Mouse (Mus musculus) intestine, postnatal 0 days (tissue): ENCODE results near the gene Krt24. TPM values are rescaled to one million over a fixed set of nuclear protein-coding genes. Genes with fewer than 3 reads are reported as not detected.

ENCODE experiments used
- ATAC-seq: fragments of 200-750 bp; cut with Nextera tagmentation; 2 replicates; pipeline ENCODE4 v1.8.0; 2017; ENCODE audit warnings: mild to moderate bottlenecking, moderate TSS enrichment, moderate library complexity
- H3K27ac ChIP-seq: fragments of 300-500 bp; sonication (generic); 2 replicates; pipeline ENCODE4 v1.5.1; 2014; ENCODE audit warnings: mild to moderate bottlenecking, low read depth, low read length, moderate library complexity
- H3K27me3 ChIP-seq: fragments of 300-500 bp; sonication (generic); replicated peaks from 2 replicates; pipeline ENCODE4 v1.6.1; 2014; ENCODE audit warnings: low read length, mixed read lengths; ENCODE audit not compliant: control insufficient read depth, insufficient read depth
- H3K36me3 ChIP-seq: fragments of 300-500 bp; sonication (generic); 2 replicates; pipeline ENCODE4 v1.6.1; 2014; ENCODE audit warnings: mild to moderate bottlenecking, moderate library complexity; ENCODE audit not compliant: control insufficient read depth, insufficient read depth
- H3K4me1 ChIP-seq: fragments of 300-500 bp; sonication (generic); replicated peaks from 2 replicates; pipeline ENCODE4 v1.6.1; 2014; ENCODE audit warnings: antibody characterized with exemption, low read length, mixed read lengths; ENCODE audit not compliant: control insufficient read depth, insufficient read depth
- H3K4me2 ChIP-seq: fragments of 300-500 bp; sonication (generic); replicated peaks from 2 replicates; pipeline ENCODE4 v1.6.1; 2014; ENCODE audit warnings: low read depth, mild to moderate bottlenecking, moderate library complexity
- H3K4me3 ChIP-seq: fragments of 300-500 bp; sonication (generic); 2 replicates; pipeline ENCODE4 v1.5.1; 2014; ENCODE audit warnings: low read depth, low read length
- H3K9ac ChIP-seq: fragments of 300-500 bp; sonication (generic); 2 replicates; pipeline ENCODE4 v1.6.1; 2014; ENCODE audit warnings: mild to moderate bottlenecking, low read depth, low read length
- H3K9me3 ChIP-seq: fragments of 300-500 bp; sonication (generic); 2 replicates; pipeline ENCODE4 v1.6.1; 2016; ENCODE audit warnings: mixed run types; ENCODE audit not compliant: control insufficient read depth
- CTCF ChIP-seq: sonication (generic); IDR thresholded peaks from 2 replicates; pipeline ENCODE4 v1.5.1; 2016; ENCODE audit warnings: low read depth, mild to moderate bottlenecking, control low read depth, antibody characterized with exemption, moderate library complexity
- WGBS: fragments of 180-500 bp; shearing (Covaris S2); extraction: QIAGEN DNeasy Blood & Tissue Kit; methylation state at CpG from one replicate; pipeline ENCODE4 v1.1.7; 2014; 5-methylcytosine and 5-hydroxymethylcytosine counted together
- polyA plus RNA-seq: library from polyadenylated mRNA; unstranded; fragments of >200 nt; fragmentation: Nextera tagmentation; extraction: Ambion mirVana; gene quantifications from 2 replicates; pipeline ENCODE4 v1.2.1, GENCODE M21; 2015

Gene Krt24
- 0.08 TPM in 1 of 2 replicates, not detected in the other for polyA plus RNA-seq

DNA sequence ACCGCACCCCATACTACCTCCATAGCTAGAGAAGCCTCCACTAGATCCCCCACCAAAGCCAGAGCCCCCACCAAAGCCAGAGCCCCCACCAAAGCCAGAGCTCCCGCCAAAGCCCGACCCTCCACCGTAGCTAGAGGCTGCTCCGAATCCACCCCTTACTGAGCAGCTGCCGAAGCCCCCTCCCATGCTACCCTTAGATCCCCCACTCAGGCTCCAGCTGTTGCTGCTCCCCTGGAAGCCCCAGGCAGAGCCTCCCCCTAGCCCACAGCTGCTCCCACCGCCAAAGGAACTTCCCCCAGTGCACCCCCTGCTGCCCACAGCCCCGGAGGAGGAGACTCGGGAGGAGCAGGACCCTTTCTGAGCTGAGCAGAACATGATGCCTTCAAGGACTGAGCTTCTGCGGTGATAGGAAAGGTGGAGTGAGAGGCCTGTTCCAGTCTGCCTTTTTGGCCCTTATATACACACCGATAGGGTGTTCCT, at the start of gene Krt24:
Gene Krt24 (minus strand): TSS at position 430 of the 480 bp plus-strand sequence.
- Histone ChIP-seq H3K4me2 (no peak within 1 kb of the TSS), H3K4me1 (no peaks in the 10 kb centered on the region), H3K4me3 (no peak within 1 kb of the TSS), H3K36me3 (no peaks in the 10 kb centered on the region), H3K9ac (no peak within 1 kb of the TSS), H3K9me3 (no peaks in the 10 kb centered on the region), H3K27ac (no peak within 1 kb of the TSS), H3K27me3 (no peaks in the 10 kb centered on the region)
- TF ChIP-seq CTCF, result no peak
- 41% methylated on average over 11 of the region's 11 CpGs for WGBS
- ATAC-seq, result no peak

DNA sequence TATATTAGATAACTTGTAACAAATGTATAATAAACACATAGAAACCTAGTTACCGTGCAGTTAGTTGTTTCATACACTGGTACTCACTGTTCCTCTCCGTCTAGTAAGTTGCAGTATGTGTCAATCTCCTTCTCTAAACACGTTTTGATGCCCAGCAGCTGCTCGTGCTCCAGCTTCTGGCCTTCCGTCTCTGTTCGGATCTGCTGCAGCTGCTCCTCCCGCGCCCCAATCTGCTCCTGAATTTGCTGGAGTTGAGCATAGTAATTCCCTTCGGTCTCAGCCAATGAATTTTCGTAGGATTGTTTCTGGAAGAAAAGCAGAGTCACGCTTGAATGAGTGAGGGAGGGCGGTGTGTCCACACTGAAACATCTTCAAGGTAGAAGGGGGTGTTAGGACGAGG, 48.4 kb upstream of the Krt24 start:
- ATAC-seq, result no peak
- Histone ChIP-seq H3K9me3 (no peaks in the 10 kb centered on the region), H3K9ac (no peak overlapping the region), H3K4me1 (no peaks in the 10 kb centered on the region), H3K4me3 (no peak overlapping the region), H3K36me3 (no peaks in the 10 kb centered on the region), H3K27me3 (no peaks in the 10 kb centered on the region; the same call in 1 of the 2 replicates), H3K4me2 (no peak overlapping the region), H3K27ac (no peak overlapping the region)
- 57% methylated on average over 13 of the region's 13 CpGs for WGBS
- no peak for TF ChIP-seq CTCF

DNA sequence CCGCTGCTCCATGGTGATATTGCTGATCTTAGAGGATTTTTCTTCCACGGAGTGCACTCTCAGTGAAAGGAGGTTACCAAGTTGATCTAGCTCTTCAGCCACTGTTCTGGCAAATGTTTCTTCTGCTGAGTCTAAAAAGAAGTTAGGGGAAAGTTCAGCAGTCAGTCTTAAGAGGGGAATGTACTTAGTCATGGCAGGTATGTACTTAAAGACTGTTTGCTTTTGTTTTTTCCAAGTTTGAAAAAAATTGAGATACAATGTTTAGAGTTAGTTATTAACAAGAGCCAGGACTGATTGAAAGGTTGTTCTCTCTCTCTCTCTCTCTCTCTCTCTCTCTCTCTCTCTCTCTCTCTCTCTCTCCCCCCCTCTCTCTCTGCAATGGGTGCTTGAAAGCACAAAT, 44.6 kb upstream of the Krt24 start:
- H3K27ac ChIP-seq, result no peak overlapping the region
- ATAC-seq, result no peak
- no peak overlapping the region for H3K9ac ChIP-seq
- no peaks in the 10 kb centered on the region for H3K4me1 ChIP-seq
- WGBS, result 51% methylated on average over 2 of the region's 2 CpGs
- no peak for TF ChIP-seq CTCF
- H3K27me3 ChIP-seq, result peaks cover 3% of the 10 kb centered on the region; the same call in 1 of the 2 replicates
- no peak overlapping the region for H3K4me2 ChIP-seq
- H3K9me3 ChIP-seq, result no peaks in the 10 kb centered on the region
- H3K4me3 ChIP-seq, result no peak overlapping the region
- H3K36me3 ChIP-seq, result no peaks in the 10 kb centered on the region

DNA sequence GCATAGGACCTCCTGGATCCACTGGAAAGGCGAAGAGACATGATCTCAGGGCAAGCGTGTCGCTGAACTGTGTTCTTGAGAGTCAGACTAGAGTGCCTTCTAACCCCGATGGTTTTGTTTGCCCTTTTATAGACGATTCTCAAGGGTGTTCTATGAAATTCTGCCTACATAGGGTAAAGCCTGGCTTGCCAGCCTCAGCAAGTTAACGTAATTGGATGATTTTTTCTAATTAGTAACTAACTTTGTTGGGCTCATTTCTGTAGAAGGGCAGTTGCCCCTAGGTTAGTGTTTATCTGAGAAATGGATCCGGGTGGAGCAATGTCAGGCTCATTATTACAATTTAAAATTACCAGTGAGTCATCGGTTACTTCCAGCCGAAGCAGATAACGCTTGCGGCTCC, 37.8 kb upstream of the Krt24 start, which contains the start of gene Krt25:
Gene Krt25 (minus strand): TSS at position 101 of the 400 bp plus-strand sequence.
- no peak for ATAC-seq
- TF ChIP-seq CTCF, result no peak
- no peaks in the 10 kb centered on the region for H3K9me3 ChIP-seq
- H3K4me2 ChIP-seq, result no peak within 1 kb of the TSS
- H3K4me3 ChIP-seq, result no peak within 1 kb of the TSS
- WGBS, result 91% methylated on average over 11 of the region's 11 CpGs
- H3K9ac ChIP-seq, result no peak within 1 kb of the TSS
- no peaks in the 10 kb centered on the region for H3K36me3 ChIP-seq
- H3K27ac ChIP-seq, result no peak within 1 kb of the TSS
- H3K27me3 ChIP-seq, result 0 out of 2 replicates have a peak, but pooled peaks cover 3% of the 10 kb centered on the region
- H3K4me1 ChIP-seq, result no peaks in the 10 kb centered on the region

DNA sequence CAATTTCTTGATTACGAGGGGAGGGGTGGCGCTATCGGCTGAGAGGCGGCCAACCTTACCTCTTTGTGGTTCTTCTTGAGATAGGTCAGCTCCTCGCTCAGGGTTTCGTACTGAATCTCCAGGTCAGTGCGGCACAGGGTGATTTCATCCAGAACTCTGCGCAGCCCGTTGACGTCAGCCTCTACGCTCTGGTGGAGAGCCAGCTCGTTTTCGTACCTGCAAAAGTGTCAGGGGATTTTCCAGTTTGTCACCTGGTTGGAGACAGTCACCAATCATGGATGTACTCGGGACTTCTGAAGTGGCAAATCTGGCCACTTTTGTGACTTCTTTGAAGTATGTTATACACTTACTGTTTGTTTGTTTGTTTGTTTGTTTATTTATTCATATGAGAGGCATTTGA, 36.0 kb upstream of the Krt24 start:
- H3K36me3 ChIP-seq, result no peaks in the 10 kb centered on the region
- no peak for ATAC-seq
- TF ChIP-seq CTCF, result no peak
- no peak overlapping the region for H3K4me2 ChIP-seq
- no peak overlapping the region for H3K27ac ChIP-seq
- no peaks in the 10 kb centered on the region for H3K9me3 ChIP-seq
- 85% methylated on average over 14 of the region's 14 CpGs for WGBS
- H3K27me3 ChIP-seq, result no peaks in the 10 kb centered on the region
- H3K4me3 ChIP-seq, result no peak overlapping the region
- H3K9ac ChIP-seq, result no peak overlapping the region
- no peaks in the 10 kb centered on the region for H3K4me1 ChIP-seq

DNA sequence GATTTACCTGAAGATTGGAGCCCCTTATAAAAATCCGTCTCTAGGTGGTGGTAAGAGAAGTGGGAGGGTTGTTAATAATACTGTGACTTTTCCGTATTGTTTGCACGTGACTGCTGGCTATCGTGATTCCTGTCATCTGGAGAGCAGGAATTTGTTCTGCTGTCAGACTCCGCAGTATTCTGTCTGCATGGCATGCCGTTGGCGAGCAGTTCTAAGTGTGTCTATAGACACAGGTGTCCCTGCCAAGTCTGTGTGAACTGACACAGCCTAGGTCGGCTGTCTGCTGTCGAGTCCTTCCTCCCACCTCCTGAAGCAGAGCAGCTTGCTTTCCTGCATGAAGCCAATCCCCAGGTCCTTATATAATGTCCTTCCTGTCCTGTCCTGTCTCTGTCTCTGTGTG, 34.1 kb upstream of the Krt24 start:
- Histone ChIP-seq H3K27me3 (no peaks in the 10 kb centered on the region), H3K27ac (no peak overlapping the region), H3K9ac (no peak overlapping the region), H3K36me3 (no peaks in the 10 kb centered on the region), H3K9me3 (no peaks in the 10 kb centered on the region), H3K4me1 (no peaks in the 10 kb centered on the region), H3K4me2 (peak overlapping the region; percentile 41), H3K4me3 (0 out of 2 replicates have a peak overlapping the region, but pooled peaks have one; percentile 3)
- TF ChIP-seq CTCF, result no peak
- no peak for ATAC-seq
- 33% methylated on average over 9 of the region's 9 CpGs for WGBS

DNA sequence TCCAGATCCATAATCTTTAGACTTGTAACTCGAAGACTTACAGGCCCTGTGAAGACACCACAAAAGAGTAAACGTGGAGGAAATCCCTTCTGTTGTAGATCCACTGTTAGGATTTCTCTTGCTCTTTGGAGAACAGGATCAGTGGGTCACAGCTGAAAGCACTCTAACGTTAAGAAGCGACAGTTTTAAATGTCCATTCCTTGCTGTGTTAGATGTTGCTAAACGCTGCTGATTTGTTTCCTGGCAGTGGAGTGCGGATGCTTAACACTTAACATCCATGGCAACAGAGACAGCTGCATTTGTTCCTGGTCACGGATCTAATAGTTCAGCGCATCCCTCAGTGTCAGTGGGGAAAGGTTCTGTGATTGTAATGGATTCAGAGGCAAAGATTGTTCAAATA, 31.5 kb upstream of the Krt24 start:
- no peaks in the 10 kb centered on the region for H3K36me3 ChIP-seq
- H3K4me3 ChIP-seq, result no peak overlapping the region
- H3K9me3 ChIP-seq, result no peaks in the 10 kb centered on the region
- WGBS, result 53% methylated on average over 8 of the region's 8 CpGs
- TF ChIP-seq CTCF, result no peak
- H3K27ac ChIP-seq, result no peak overlapping the region
- no peaks in the 10 kb centered on the region for H3K27me3 ChIP-seq
- H3K9ac ChIP-seq, result no peak overlapping the region
- no peak overlapping the region for H3K4me2 ChIP-seq
- no peak for ATAC-seq
- no peaks in the 10 kb centered on the region for H3K4me1 ChIP-seq
